Mouse (Mus musculus) C2C12 (cell line): ENCODE measurements around the gene Slc39a12.

ENCODE experiments used
- CEBPB ChIP-seq: IDR thresholded peaks from one replicate; pipeline ENCODE4 v1.6.1; 2011; ENCODE audit warnings: low read depth, mild to moderate bottlenecking, control low read depth, moderate library complexity
- CTCF ChIP-seq: IDR thresholded peaks from one replicate; pipeline ENCODE4 v1.5.1; 2011; ENCODE audit not compliant: control insufficient read depth, insufficient read depth, insufficient read length
- MAX ChIP-seq: IDR thresholded peaks from one replicate; pipeline ENCODE4 v1.6.1; 2011; ENCODE audit warnings: mild to moderate bottlenecking, control low read depth
- MYOD1 ChIP-seq: IDR thresholded peaks from one replicate; pipeline ENCODE4 v1.6.1; 2011; ENCODE audit warnings: low read depth; ENCODE audit not compliant: control insufficient read depth, insufficient read length
- MYOG ChIP-seq: IDR thresholded peaks from one replicate; pipeline ENCODE4 v1.6.1; 2011; ENCODE audit not compliant: control insufficient read depth, insufficient read length; ENCODE audit errors: extremely low read depth
- USF1 ChIP-seq: IDR thresholded peaks from one replicate; pipeline ENCODE4 v1.6.1; 2011; ENCODE audit warnings: low read depth, mild to moderate bottlenecking, control low read depth, moderate library complexity

DNA sequence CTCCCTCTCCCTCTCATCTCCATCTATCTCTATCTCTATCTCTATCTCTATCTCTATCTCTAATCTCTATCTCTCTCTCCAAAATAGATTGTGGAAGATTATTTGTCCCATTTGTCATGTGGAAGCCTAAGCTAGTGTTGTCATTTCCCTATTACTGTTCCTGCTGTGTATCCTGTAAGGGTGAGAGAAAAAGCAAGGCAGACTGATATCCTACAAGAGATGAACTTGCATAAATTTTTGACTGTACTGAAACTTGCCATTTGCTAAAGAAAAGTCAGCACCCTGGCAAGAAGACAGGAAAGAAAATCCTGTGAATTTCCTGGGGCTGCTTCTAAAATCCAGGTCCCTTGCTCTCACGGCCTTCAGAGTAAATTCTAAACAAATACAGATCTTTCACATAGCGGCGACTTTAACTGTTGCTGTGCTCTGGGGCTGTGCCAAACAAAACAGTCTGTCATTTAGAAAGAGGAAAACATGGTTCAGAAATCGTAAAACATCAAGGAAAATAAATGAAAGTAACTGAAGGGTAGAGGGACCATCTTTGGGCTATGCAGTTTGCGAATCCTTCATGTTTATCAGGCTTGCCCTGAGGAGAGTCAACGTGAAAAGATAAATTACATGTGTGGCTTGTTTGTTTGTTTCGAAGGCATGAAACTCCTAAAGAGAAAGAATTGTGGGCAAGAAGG is 67.0 kb downstream of the Slc39a12 start:
- TF ChIP-seq CTCF, result no peak
- no peak for TF ChIP-seq USF1
- no peak for TF ChIP-seq MAX
- no peak for TF ChIP-seq MYOG
- no peak for TF ChIP-seq MYOD1
- TF ChIP-seq CEBPB, result no peak
